Mouse (Mus musculus) gastrocnemius, postnatal 14 days (tissue): Measurements from ENCODE around the gene Nppc. TPM values are rescaled to one million over a fixed set of nuclear protein-coding genes. Genes with fewer than 3 reads are reported as not detected.

ENCODE experiments used
- DNase-seq: peaks from one replicate; pipeline ENCODE4 v3.0.0; 2021; ENCODE audit warnings: mixed read lengths
- intact Hi-C: fragments of 180-260 bp; cut with DNase I; formaldehyde crosslinking; loops from one replicate; pipeline ENCODE4 v1.15.1; 2025; ENCODE audit warnings: low total_unique reads
- long read RNA-seq, 2 experiments: library from polyadenylated mRNA; stranded (forward); transcript quantifications; one replicate each; pipeline ENCODE4 v2.0.0; 2021
- total RNA-seq, 2 experiments: library from RNA; stranded (reverse); gene quantifications; 2 replicates each; pipeline ENCODE4 v1.2.3; 2021

The Nppc gene
- 1 to 10 TPM in 1 of 2 experiments, under 1 TPM in 1; 0.51 to 2.3 TPM for total RNA-seq
- long read RNA-seq, experiment 1: 0 reads
- long read RNA-seq, experiment 2, partial matches to known transcripts: 0 of 1 reads
- long read RNA-seq, experiment 2, other reads (novel, unspliced or antisense): 0 of 1 reads

DNA sequence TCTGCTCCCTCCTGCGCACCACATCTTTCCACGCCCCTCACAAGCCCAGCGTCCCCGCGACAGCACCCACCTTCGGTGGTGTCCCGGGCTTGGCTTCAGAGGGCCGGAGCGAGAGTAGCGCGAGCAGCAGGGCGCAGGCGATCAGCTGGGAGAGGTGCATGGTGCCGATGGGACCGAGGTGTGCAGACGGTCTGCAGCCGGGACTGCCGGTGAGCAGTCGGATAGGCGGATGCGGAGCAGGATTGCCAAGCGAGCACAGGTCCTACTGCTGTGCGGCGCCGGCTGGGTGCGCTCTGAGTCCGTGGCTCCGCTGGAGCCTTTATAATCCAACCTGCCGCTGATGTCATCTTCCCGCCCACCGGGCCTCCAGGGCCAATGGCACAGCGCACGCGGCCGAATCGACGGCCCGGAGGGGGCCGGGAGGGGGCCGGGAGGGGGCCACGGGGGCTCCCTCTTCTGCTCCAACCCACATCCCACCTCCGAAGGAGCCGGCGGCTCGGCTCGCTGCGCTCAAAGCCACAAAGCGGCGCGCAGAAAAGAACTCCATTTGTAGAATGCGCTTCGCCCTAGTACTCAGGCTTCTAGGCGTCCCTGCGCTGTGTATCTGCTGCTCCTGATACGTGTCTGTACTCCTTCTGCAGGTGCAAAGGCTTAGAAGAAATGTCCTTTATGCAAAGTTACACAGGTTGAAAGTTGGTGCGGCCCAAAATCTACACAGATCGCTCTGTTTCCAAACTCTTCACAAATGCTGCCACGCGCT, at the start of gene Nppc:
Gene Nppc, minus strand, starts transcription at position 293 of the 760 bp plus-strand sequence.
- DNase-seq: peak; percentile 73
- intact Hi-C loops: no loop called here

DNA sequence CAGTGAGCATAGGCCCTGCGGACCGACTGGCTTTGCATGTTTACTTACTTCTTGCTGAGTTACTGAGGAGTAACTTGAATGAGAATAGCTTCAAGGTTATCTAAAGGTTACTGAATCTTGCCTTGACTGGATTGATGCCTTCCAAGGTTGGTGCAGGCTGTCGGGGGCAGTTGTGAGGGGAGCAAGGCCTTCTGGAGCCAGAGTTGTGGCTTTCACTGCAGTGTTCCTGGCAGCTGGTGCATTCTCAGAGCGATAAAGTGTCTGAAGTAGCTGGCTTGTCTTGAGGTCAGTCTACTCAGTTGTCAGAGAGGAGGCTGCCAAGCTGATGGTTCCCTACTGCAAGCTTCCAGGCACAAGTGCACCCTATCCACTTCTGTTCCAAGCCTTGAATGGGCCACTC, 49.0 kb upstream of the Nppc start:
- peak; percentile 19 for DNase-seq
- intact Hi-C loops: no loop called here

DNA sequence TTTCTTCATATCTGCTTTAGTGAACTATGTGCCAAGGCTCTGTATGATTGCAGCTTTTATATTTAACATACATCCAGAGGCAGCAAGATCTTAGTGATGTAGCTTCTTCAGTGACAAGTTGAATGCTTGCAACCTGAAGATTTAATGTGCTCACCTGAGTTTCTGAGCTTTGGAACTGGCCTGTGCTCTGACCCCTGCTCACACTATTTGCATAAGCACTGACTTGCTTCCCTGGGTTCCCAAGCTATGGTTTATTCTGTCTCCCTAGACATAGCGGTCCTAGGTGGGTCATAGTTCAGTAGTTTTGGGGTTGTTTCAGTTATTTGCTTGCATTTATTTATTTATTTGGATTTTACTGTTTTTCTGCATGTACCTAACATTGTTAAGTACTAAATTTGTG, 47.8 kb upstream of the Nppc start:
- intact Hi-C loops: no loop called here
- DNase-seq: no peak

DNA sequence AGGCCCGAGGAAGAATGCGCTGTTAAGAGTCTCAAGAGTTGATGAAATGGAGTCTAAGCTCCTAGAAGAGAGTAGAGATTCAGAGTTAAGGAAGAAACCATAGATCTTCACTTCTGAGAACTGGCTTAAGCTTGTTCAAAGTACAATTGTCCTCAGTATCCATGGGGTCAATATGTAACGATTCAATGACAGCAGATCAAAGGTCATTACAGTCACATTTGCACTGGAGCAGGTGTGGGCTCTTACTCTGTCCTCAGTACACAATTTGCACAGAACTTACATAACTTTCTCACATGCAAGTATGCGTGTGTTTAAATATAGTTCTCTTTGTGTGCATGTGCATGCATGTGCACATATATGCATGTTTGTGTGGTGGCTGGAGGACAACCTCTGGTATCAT, 42.7 kb upstream of the Nppc start:
- DNase-seq: no peak
- intact Hi-C loops: no loop called here

DNA sequence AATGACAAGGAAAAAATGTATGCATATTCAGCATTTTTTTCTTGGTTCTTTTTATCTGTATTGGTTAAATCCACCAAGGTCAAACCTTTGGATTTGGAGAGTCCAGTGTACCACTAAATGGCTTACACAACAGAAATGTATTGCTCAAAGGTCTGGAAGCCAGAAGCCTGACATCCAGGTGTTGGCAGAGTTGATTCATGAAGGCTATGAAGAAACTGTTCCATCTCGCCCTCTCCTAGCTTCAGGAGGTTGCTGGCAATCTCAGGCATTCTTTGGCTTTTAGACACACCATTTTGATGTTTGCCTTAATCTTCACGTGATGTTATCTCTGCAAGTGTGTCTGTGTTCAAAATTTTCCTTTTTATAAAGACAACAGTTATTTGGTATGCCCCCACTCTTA, 41.7 kb upstream of the Nppc start:
- DNase-seq: no peak
- intact Hi-C loops: no loop called here

DNA sequence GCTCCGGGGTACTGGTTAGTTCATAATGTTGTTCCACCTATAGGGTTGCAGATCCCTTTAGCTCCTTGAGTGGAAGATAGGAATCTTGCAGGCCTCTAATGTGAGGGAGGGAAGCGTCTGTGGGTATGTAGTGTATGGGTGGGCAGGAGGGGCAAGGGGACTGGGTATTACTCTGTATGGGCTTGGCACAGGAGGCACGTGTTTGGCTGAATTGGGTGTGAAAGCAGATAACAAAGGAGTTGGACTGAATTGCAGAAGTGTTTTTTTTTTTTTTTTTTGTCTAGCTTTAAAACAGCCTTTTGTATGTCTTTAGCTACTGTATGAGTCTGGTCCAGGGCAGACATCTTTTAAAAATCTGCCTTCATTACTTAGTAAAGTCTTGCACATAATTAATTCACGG, 39.2 kb upstream of the Nppc start:
- DNase-seq: no peak
- intact Hi-C loops: no loop called here

DNA sequence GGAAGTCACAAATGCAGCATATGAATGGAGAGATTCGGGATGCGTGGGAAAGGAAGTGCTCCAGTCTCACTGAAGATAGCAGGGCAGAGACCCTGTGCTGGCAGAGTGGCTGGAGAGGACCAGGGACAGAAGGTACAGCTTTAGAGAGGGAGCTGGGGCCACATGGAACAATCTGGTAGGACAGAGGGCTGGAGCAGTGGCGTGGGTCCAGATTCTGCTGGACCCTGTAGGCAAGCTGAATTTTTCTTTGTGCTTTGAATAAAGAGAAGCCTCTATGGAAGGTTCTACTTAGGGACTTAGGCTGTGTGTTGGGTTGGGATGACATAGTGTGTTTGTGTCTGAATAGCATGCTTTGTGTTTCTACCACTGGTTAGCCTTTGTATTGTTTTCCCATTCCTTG, 35.1 kb upstream of the Nppc start:
- DNase-seq: no peak
- intact Hi-C loops: no loop called here

DNA sequence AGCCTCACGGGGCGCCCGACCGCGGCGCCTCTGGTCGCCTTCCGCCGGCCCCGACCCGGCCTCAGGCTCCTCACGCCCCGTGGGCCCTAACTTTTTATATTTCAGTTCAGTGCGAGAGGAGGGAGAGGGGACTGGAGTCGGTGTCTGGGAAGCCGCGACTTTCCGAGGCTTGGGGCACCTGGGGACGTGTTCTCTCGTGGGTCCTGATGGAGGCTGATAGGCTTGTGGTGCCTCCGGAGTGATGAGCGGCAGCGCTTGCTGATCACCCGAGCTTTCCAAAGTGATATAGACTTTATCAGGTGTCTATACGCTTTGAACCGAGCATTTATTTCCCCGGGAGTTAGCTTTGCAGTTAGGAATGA, 33.6 kb upstream of the Nppc start:
- DNase-seq: no peak
- intact Hi-C loops: no loop called here

DNA sequence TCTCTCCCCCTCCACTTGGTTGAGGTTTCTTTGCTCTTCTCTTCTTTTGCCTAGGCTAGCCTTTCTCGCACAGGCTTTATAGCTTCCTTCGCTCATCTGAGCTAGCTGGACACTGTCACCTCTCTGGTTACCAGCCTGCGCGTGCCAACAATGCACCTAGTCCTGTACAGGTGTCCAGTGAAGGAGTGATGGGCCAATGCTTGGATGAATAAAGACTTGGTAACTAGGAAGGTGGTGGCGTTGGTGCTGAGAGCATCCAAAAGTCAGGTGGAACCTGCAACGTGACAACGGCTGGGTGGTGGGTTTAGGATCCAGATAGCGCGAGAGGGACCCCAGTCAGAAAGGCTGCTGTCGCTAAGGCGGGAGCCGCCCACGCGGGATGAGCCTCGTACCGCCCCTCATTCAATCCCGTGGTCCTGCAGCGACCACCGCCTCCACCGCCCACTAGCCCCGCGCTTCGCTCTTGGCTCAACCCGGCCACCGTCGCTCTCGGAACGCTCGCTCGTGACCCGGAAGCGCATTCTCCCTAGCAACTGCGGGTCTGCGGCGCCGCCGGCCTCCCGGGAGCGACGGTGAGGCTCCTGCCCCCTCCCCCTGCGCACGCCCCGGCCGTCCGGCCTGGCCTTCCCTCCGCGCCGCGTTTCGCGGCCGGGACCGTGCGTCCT, 33.1 kb upstream of the Nppc start, which contains the start of gene Dis3l2:
Gene Dis3l2, plus strand, starts transcription at position 509 of the 665 bp plus-strand sequence.
- DNase-seq: peak; percentile 88
- intact Hi-C loops: no loop called here

DNA sequence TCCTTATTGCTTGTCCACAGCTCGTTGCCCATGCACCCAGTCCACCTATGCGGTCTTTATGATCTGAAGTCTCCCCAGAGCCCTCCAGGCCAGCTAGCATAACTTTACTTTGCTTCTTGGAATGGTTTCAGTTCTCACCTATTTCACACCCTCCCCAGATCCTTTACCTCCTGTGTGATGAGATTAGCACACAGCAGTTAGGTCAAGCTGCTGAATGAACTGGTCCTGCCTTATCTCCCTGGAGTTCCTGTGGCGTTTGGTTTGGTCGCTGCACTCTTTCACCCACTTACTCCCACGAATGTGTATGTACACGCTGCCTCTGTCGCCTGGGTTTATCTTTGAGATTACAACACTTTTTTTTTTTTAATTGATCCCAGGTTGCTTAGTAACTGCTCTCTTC, 30.0 kb upstream of the Nppc start:
- intact Hi-C loops: no loop called here
- no peak for DNase-seq

DNA sequence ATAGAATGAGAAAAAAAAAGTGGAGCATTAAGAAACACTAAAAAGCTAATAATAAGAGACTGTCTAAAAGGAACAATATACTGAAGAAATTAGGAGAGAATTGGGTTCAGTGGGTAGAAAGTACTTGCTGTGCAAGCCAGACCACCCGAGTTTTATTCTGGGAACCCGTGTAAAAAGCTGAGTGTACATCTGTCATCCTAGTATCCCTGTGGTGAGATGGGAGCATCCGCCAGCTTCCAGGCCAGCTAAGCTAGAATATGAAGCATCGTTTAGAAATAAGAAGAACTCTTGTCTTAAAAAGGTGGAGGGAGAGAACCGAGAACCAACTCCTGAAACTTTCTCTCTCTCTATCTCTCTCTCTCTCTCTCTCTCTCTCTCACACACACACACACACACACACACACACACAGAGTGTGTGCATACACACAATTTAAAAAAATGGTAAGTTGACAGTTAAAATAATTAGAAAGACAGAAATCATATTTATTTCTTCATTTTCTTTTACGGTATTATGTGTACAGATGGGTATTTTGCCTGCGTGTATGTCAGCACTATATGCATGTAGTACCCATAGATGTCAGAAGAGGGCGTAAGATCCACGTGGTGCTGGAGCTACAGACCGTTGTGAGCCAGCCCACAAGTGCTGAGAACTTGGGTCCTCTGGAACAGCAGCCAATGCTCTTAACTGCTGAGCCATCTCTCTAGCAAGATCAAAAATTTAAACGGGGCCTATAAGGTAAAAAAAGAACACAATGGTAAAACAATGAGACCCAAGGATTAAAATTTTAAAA, 29.2 kb upstream of the Nppc start:
- intact Hi-C loops: no loop called here
- DNase-seq: no peak

DNA sequence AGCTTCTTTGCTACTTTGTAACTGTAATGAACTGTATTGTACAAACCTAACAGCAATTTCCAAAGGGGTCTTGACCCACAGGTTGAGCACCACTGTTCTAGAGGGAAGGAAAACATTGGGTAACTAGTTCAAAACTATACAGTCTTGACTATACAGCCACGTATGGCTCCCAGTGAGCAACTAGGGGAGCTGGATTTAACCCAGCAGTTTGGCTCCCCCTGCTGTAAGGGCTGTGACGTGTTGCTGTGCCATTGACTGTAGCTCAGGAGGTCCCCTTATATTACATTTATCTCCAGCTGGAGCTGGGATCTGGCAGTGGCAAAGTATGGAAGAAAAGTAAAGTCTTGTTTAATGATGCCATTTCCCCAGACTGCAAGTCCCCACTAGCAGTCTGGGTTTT, 28.4 kb upstream of the Nppc start:
- intact Hi-C loops: no loop called here
- DNase-seq: no peak

DNA sequence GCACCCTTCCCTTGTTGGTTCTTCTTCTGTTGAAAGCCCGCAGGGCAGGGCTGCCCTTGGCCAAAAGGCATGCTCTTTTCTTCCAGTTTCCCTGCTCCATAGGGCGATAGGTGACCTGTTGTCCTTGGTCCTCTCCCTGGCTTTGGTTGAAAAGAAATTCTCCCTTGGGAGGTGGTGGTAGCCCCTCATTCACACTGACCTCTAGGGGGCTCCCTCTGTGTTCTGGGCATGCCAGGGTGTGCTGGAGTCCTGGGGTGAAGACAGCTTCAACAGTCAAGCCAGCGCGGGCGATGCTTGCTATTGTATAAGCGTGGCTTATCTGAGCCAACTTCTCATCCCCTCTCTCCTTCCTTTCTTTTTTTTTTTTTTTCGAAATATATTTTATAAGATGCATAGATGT, 26.6 kb upstream of the Nppc start:
- intact Hi-C loops: no loop called here
- DNase-seq: no peak

DNA sequence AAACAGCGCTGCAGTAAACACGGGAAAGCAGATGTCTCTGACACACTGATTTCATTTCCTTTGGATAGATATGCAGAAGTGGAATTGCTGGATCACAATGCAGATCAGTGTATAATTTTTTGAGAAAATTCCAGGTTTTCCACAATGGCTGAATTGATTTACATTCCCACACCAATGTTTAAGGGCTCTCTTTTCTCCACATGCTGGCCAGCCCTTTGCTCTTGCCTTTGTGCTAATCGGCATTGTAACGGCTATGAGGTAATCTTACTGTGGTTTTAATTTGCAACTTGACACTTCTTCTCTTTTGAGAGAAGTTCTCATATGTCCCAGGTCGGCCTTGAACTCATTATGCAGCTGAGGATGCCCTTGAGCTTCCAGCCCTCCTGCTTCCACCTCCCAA, 20.7 kb upstream of the Nppc start:
- intact Hi-C loops: no loop called here
- DNase-seq: no peak

DNA sequence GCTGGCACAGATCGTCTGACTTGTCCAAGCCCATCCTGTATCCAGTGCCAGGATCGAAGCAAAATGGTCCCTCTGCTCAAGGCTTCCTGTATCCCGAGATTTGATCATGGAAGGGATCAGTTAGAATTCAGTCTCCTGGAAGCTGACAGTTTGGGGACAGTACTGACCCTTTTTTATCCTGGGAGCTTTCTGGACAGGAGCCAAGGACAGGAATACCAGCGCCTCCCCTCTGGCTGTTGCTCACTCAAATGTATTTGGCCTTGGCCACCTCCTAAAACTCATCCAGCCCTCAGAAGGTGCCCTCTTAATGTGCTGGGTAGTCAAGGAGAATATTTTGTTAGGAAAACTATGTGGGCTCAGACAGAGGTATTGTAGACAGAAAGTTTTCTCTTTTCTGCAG, 16.9 kb upstream of the Nppc start:
- intact Hi-C loops: no loop called here
- DNase-seq: no peak

DNA sequence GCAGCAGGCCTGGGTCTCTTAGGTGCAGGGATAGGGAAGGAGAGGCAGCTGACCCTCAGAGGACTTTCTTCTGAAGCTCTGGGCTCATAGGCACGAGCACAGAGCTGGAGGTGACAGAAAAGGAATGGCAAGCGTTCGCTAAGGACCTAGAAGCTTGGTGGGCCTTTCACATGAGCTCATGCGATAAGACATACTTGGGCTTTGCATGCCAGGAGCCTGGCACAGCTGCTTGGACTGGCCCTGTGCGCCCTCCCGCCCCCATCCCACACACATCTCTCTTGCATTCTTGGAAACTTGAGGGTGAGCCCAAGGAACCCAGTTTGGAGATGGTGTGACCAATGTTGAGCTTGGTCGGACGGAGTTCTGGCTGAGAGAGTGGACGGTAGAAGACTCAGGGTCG, 8.3 kb upstream of the Nppc start:
- DNase-seq: no peak
- intact Hi-C loops: no loop called here

DNA sequence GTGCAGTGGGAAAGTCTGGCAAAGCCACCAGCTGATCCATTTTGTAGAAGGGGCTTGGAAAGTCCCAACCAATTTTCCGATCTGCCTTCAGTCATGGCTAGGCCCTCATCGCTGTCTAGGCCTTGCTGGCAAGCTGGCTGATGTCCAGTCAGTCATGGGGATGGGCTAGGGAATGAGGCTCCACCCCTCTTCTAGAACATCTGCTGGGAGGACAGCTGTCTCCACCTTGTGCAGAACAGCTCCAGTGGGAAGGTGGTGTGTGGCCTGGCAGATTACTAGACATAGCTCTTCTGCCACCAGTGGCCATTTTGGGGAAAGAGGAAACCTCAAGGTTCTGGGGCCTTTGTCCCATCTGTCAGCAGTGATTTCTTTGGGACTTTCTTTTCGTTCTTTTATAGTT, 7.3 kb upstream of the Nppc start:
- intact Hi-C loops: no loop called here
- peak; percentile 29 for DNase-seq

DNA sequence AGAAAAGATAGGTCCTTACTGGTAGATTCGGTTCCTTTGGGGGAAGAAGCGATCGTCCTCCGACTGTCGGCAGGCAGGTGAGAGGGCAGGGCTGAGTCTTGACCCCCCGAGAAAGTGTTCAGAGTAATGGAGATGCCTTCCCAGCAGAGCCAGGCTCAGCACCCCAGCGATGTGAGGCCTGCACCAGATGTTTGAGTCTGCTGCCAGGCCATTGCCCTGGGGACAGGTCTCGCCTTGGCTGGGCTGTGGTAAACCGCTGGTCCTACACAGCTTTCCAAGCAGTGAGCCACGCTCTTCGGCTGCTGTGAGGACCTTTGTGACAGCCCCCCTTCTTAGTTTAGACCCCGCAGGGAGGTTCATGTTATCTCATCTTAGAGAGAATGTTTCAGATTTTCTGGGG, 4.8 kb upstream of the Nppc start:
- peak; percentile 74 for DNase-seq

DNA sequence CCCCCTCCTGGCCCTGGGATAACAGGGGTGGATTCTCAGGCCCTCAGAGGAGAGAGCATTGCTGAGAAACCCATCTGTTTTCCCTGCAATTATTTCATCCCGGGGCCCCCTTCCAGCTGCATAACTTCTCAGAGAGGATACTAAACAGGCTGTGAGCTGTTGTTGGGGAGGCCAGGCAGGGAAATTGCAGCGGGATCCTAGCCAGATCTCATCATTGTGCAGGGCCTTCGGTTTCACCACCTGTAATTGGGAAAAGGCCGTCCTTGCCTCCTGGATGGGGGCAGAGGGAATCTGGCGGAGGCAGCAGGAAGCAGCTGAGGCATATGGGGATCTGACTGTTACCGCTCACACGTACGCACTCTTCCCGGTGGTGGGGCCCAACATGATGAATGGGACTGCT, 4.0 kb upstream of the Nppc start:
- DNase-seq: peak; percentile 49
- intact Hi-C loops: no loop called here

More for the DNA sequence above, 4.8 kb upstream of the Nppc start:
- intact Hi-C loops: no loop called here

DNA sequence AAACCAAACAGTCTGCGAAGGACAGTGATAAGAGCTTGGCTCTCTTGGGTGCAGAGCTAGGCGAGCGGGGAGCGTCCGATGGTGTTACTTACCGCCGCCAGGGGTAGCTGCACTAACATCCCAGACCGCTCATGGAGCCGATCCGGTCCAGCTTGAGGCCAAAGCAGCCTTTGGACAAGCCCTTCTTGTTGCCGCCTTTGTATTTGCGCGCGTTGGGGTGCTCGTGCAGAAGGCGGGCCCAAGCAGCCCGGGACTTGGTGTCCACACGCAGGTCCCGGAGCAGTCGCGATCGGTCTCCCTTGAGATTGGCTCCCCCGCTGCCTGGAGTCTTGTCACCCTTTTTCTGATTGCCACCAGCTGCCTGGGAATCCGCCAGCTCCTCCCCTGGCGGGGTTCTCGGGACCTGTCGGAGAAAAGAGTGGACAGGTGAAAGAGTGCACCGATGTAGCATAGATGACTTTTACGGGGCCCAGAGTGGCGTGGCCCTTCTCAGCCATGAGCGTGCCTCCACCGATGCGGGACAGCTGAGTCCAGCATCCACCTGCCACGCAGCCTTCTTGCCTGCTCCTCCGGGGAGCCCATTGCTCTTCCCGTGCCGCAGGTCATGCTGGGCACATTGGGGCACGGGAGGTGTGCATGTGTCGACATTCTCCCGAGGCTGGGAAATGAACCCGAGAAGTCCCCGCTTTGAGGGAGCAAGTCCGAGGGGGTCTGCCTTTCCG, 658 bp downstream of the Nppc start:
- intact Hi-C loops: loop anchor here (5.0 to 10.0 kb wide), 2 partner anchors 373 to 515 kb away; partner anchors contain the start of gene Prss56
- peak; percentile 84 for DNase-seq
